ENCODE assay signal across 8 mouse cellular contexts in the genomic region with DNA sequence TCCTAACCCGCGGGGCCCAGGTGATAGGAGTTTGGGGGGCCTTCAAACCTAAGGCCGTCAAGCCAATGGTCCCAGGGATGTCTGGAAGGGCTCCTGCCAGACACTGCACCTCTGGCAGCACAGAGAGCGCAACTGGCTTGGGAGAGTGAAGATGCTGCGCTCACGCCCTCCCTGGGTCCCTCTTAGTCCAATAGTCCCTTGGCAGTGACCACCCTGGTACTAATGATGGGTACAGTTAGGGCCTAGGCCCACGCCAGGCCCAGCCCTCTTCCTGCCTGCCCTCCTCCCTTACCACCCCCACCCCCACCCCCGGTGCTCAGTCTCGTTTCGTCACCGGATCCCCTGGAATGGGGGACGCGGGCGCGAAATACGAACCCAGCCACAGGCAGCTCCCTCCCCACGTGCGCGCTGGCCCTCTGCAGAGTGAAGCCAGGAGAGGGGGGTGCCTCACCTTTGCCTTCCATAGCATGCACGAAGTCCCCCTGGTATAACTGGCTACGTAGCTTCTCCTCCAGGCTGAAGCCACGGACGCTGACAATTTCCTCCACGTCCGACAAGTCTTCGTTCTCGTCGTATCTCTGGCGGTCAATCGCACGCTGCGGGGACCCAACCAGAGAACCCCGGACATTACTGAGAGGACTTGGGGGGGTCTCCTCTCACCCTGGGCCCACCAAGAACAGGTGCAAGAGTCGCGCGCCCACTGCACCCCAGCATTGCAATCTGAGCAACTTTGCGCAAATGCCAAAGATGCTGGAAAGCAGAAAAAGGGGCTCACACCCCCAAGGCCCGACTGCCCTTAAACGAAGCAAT. TPM values are rescaled to one million over a fixed set of nuclear protein-coding genes. Genes with fewer than 3 reads are reported as not detected.
DNase-seq lines count a peak whose midpoint lies in the region; ATAC-seq and TF ChIP-seq lines count a peak whose summit lies in the region.

No protein-coding gene starts in this region.

- H3K4me1 ChIP-seq in forebrain, embryonic 14.5 days (ENCODE audit: control insufficient read depth, insufficient read depth, low read length) = peaks cover 48% of the 10 kb centered on the region
- H3K4me1 ChIP-seq in intestine, embryonic 15.5 days (replicated peaks) = peaks cover 27% of the 10 kb centered on the region
- peaks cover 8% of the 10 kb centered on the region; the same call in 1 of the 2 replicates for H3K4me1 ChIP-seq in lung, postnatal 0 days (ENCODE audit: insufficient read depth, low read depth, low read length)

- no peaks in the 10 kb centered on the region for H3K27me3 ChIP-seq in forebrain, embryonic 14.5 days (replicated peaks; ENCODE audit: control insufficient read depth, insufficient read depth, low read length)
- H3K27me3 ChIP-seq in intestine, embryonic 15.5 days (replicated peaks) = no peaks in the 10 kb centered on the region
- H3K27me3 ChIP-seq in lung, postnatal 0 days (replicated peaks; ENCODE audit: insufficient read depth, low read length) = no peaks in the 10 kb centered on the region

- H3K4me3 ChIP-seq in forebrain, embryonic 14.5 days (ENCODE audit: low read depth, low read length) = peak overlapping the region; percentile 59
- H3K4me3 ChIP-seq in intestine, embryonic 15.5 days (replicated peaks) = peak overlapping the region; percentile 73
- H3K4me3 ChIP-seq in lung, postnatal 0 days (ENCODE audit: low read depth, low read length) = peak overlapping the region; percentile 70

- DNase-seq in lung, adult 18-20 months = peak; percentile 9 to 39
- DNase-seq in lung, postnatal 25 days (ENCODE audit: low spot score) = no peak
- peak; percentile 38 for DNase-seq in adrenal gland, postnatal 25 days
- peak; percentile 53 for DNase-seq in forebrain, embryonic 14.5 days (ENCODE audit: low spot score)
- peak; percentile 27 for DNase-seq in lung, postnatal 0 days (ENCODE audit: low spot score)
- peak; percentile 65 for DNase-seq in right cerebral cortex, postnatal 14 days
- DNase-seq in spleen, adult 12 weeks (ENCODE audit: low spot score) = no peak

- TF ChIP-seq EP300 in lung, postnatal 0 days (IDR thresholded peaks at IDR 0.05) = no peak

- no peak for TF ChIP-seq CTCF in lung, postnatal 0 days (IDR thresholded peaks at IDR 0.05)

- peak overlapping the region; percentile 82 for H3K9ac ChIP-seq in forebrain, embryonic 14.5 days (ENCODE audit: low read length)
- peak overlapping the region; percentile 66 for H3K9ac ChIP-seq in intestine, embryonic 15.5 days
- H3K9ac ChIP-seq in lung, postnatal 0 days (replicated peaks; ENCODE audit: low read depth) = peak overlapping the region; percentile 63

- H3K27ac ChIP-seq in forebrain, embryonic 14.5 days (ENCODE audit: low read depth, low read length) = no peak overlapping the region; the same call in 1 of the 2 replicates
- no peak overlapping the region for H3K27ac ChIP-seq in intestine, embryonic 15.5 days
- H3K27ac ChIP-seq in lung, postnatal 0 days (ENCODE audit: low read length) = no peak overlapping the region

- H3K9me3 ChIP-seq in forebrain, embryonic 14.5 days (replicated peaks; ENCODE audit: control insufficient read depth, low read length) = no peaks in the 10 kb centered on the region
- no peaks in the 10 kb centered on the region for H3K9me3 ChIP-seq in intestine, embryonic 15.5 days
- H3K9me3 ChIP-seq in lung, postnatal 0 days (ENCODE audit: low read length) = no peaks in the 10 kb centered on the region

- peak; percentile 35; the same call in 1 of the 2 replicates for ATAC-seq in forebrain, embryonic 14.5 days
- ATAC-seq in intestine, embryonic 15.5 days = peak; percentile 24; the same call in 1 of the 2 replicates
- ATAC-seq in lung, postnatal 0 days = peak; percentile 34

- no peaks in the 10 kb centered on the region for H3K36me3 ChIP-seq in forebrain, embryonic 14.5 days (ENCODE audit: control insufficient read depth, insufficient read depth, low read length)
- H3K36me3 ChIP-seq in intestine, embryonic 15.5 days = no peaks in the 10 kb centered on the region
- H3K36me3 ChIP-seq in lung, postnatal 0 days (ENCODE audit: insufficient read depth, low read length) = no peaks in the 10 kb centered on the region

- 3% methylated on average over 39 of the region's 39 CpGs for WGBS in forebrain, embryonic 14.5 days
- WGBS in intestine, embryonic 15.5 days = 6% methylated on average over 39 of the region's 39 CpGs
- 5% methylated on average over 35 of the region's 39 CpGs for WGBS in lung, postnatal 0 days

- peak overlapping the region; percentile 82 for H3K4me2 ChIP-seq in forebrain, embryonic 14.5 days (ENCODE audit: low read length)
- peak overlapping the region; percentile 100 for H3K4me2 ChIP-seq in intestine, embryonic 15.5 days (replicated peaks)
- H3K4me2 ChIP-seq in lung, postnatal 0 days (replicated peaks; ENCODE audit: low read depth, low read length) = peak overlapping the region; percentile 99

RNA-seq across cellular contexts. Expression of a gene that starts 2.2 kb away (rescaled TPM):
- 16.4 and 22.7 TPM in 2 replicates for total RNA-seq in adrenal gland, postnatal 25 days (2021)
- polyA plus RNA-seq in forebrain, embryonic 14.5 days (2014; fragmentation: Nextera tagmentation; extraction: Ambion mirVana) = 73.8 and 94.1 TPM in 2 replicates
- polyA plus RNA-seq in intestine, embryonic 15.5 days (2015; fragmentation: Nextera tagmentation; extraction: Ambion mirVana) = 27.2 and 29.4 TPM in 2 replicates
- polyA plus RNA-seq in lung, postnatal 0 days (2015; fragmentation: Nextera tagmentation; extraction: Ambion mirVana) = 12.2 and 13.7 TPM in 2 replicates

RNA-seq across cellular contexts. Expression of a gene that starts 27.5 kb away (rescaled TPM):
- total RNA-seq in adrenal gland, postnatal 25 days (2021) = 11.7 and 13.4 TPM in 2 replicates
- polyA plus RNA-seq in forebrain, embryonic 14.5 days (2014; fragmentation: Nextera tagmentation; extraction: Ambion mirVana) = 13.3 and 13.8 TPM in 2 replicates
- 18.9 and 19.3 TPM in 2 replicates for polyA plus RNA-seq in intestine, embryonic 15.5 days (2015; fragmentation: Nextera tagmentation; extraction: Ambion mirVana)
- 54.7 and 55.2 TPM in 2 replicates for polyA plus RNA-seq in lung, postnatal 0 days (2015; fragmentation: Nextera tagmentation; extraction: Ambion mirVana)

RNA-seq across cellular contexts. Expression of a gene that starts 59.4 kb away (rescaled TPM):
- total RNA-seq in adrenal gland, postnatal 25 days (2021) = not detected in 2 replicates
- 0.63 and 0.83 TPM in 2 replicates for polyA plus RNA-seq in forebrain, embryonic 14.5 days (2014; fragmentation: Nextera tagmentation; extraction: Ambion mirVana)
- polyA plus RNA-seq in intestine, embryonic 15.5 days (2015; fragmentation: Nextera tagmentation; extraction: Ambion mirVana) = 0.45 TPM in 1 of 2 replicates, not detected in the other
- 5.3 and 8.3 TPM in 2 replicates for polyA plus RNA-seq in lung, postnatal 0 days (2015; fragmentation: Nextera tagmentation; extraction: Ambion mirVana)

Comparison
In these comparisons a context has a peak if more than half of its experiments do, and no peak if none do; other contexts are left out.
1. DNase-seq: peak in lung, adult 18-20 months (2 of 2), adrenal gland, postnatal 25 days (single experiment), forebrain, embryonic 14.5 days (single experiment), lung, postnatal 0 days (single experiment) and right cerebral cortex, postnatal 14 days (single experiment); none in lung, postnatal 25 days (single experiment) and spleen, adult 12 weeks (single experiment).
2. Peak in every context shown above with its lines, with median percentiles within 50 percentile points of each other: ATAC-seq, H3K4me2 ChIP-seq, H3K4me3 ChIP-seq and H3K9ac ChIP-seq.